Mouse (Mus musculus) mouse embryonic stem cell (cell line): ENCODE measurements around the gene Tnxb.

Experiments
- in situ Hi-C, 2 experiments: fragments of 300-500 bp; cut with MboI; formaldehyde crosslinking; loops; 1 replicate in 1 of 2; 3 replicates in 1 of 2; pipeline ENCODE4 v1.14.3; 2019 to 2020; ENCODE audit warnings: low sequenced_read_pairs in 2 of 2, low pct_unique_long_range_greater_than_20kb in 1 of 2, mixed read lengths in 1 of 2; ENCODE audit not compliant: unreplicated experiment in 1 of 2

Tnxb gene

DNA sequence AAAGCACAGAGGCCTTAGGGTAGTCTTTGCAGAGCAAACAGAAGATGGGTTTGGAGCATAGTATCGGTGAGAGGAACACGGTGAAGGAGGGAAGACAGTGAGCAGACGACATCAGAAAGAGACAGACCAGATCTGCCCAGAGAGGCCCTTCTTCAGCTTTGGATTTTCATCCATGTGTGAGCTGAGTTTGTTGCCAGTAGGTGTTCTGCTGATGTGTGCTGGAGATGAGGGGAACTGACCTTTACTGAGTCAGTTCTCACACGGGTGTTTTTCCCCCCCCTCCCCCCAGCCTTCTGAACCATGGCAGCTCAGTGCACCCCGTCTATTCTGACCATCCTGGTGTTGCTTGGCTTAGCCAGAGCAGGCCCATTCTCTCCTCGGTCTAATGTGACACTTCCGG lies at the start of gene Tnxb:
Gene Tnxb, plus strand, starts transcription at position 301 of the 400 bp plus-strand sequence.
- in situ Hi-C loops, result no loop called here

DNA sequence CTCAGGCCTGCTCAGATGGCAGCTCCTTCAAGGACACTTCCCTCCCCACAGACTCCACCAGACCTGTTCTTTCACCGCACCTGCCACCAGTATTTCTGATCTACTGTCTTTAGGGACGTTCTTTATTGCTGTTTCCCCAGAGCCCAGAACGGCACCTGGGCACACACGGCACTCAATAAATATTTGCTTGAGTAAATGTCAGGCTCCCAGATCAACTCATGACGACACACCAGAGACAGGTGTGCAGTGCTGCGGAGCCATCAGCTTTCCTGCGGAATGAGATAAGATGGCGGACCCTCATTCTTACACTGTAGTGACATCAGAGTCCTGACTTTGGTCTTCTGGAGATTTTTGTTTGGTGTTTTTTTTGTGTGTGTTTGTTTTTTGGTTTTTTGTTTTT lies 49.3 kb upstream of the Tnxb start:
- in situ Hi-C loops, result no loop called here

- in situ Hi-C loops, result no loop called here
These were observed 47.2 kb upstream of the Tnxb start for GRCm38 (mm10) chr17:34623161-34623560.

DNA sequence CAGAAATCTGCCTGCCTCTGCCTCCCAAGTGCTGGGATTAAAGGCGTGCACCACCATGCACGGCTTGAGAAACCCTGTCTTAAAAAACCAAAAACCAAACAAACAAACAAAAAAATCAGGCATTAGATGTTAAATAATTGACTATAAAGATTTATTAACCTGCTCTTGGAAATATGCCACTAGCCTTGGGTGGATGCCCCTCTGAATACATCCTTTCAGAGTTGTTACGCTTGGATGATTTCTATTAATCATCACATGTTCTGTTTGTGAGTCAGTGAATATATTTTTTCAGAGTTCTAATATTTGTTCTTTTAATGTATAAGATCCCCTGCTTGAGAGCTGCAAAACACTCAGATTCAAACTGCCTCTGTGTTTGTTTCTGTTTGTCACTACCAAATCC lies 45.4 kb upstream of the Tnxb start:
- in situ Hi-C loops, result loop anchor here in 1 of 2 experiments (5.0 kb wide), 1 partner anchor 48 kb away; no protein-coding TSS in a partner anchor

DNA sequence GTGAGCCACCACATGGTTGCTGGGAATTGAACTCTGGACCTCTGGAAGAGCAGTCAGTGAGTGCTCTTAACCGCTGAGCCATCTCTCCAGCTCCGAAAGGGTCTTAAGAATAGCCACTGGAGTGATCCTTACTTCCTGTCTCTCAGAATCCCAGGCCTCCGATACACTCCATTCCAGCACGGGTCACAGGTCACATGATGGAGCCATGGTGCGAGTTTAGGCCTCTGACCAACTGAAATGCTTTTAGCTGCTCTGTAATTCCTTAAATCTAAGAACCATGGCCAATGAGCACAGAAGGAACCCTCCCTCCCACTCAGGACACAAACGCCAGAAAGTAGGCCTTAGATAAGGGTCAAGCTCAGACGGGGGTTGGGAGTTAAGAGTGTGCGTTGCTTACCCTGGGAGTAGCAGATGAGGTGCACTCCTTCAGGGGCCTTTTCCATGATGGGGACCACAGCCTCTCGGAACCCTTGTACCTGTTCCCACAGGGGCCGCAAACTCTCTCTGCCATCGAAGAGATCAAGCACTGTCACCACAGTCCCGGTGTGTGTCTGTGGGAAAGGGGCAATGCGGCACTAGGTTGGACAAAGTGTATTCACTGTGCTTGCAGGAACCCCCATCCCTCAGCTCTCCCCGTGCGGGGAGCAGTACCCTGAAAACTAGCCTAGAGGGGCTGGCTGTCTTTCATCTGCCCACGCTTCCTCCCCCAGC lies 44.1 kb upstream of the Tnxb start:
- in situ Hi-C loops, result loop anchor here in 1 of 2 experiments (5.0 kb wide), 1 partner anchor 49 kb away; no protein-coding TSS in a partner anchor

GRCm38 (mm10) chr17:34626773-34627092 lies 43.6 kb upstream of the Tnxb start:
- in situ Hi-C loops, result loop anchor here in 1 of 2 experiments (5.0 kb wide), 1 partner anchor 49 kb away; no protein-coding TSS in a partner anchor

DNA sequence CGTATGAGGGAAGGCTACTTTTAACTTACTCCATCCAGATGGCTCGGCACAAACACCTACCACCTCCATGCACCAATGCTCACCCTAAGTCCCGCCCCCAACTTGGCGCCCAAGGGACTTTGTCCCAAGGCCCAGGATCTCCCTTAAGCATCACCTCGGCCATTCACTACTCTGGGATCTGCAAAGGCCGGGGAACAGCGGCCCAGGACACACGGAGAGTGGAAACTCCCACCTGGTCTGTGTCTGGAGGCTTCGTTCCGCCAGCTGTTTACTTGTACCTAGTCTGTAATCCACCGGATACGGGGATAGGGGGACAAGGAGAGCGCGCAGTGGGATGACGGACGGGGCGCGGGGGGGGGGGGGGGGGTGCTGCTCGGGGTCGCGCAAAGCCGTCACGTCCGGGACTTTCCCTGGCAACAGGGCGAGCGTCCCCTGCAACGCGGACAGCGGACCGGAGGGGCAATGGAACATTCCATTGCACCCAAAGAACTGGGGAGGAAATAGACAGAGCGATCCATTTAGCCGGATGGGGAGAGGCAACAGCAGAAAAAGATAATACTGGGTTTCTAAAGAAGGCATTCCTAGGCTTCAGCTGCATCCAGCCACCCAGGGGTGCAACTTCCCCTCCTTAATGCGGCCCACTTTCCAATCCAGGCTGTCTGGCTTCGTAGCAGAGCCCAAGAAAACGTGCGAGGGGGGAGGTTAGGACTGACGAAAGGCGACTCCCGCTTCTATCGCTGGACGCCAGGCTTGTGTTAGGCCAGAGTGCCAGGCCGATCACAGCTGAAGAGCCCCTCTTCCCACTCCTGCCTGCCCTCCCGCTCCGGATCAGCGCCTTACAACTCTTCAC lies 43.0 kb upstream of the Tnxb start:
- in situ Hi-C loops, result loop anchor here in 1 of 2 experiments (5.0 kb wide), 1 partner anchor 50 kb away; no protein-coding TSS in a partner anchor

GRCm38 (mm10) chr17:34627943-34628643 lies 42.2 kb upstream of the Tnxb start, which contains the start of gene Ppt2:
Gene Ppt2 (minus strand): TSS chr17:34628510.
- in situ Hi-C loops, result loop anchor here in 1 of 2 experiments (5.0 kb wide), 1 partner anchor 51 kb away; no protein-coding TSS in a partner anchor

- in situ Hi-C loops, result loop anchor here in 1 of 2 experiments (5.0 kb wide), 1 partner anchor 51 kb away; no protein-coding TSS in a partner anchor
These were observed 41.7 kb upstream of the Tnxb start for GRCm38 (mm10) chr17:34628644-34628967.

DNA sequence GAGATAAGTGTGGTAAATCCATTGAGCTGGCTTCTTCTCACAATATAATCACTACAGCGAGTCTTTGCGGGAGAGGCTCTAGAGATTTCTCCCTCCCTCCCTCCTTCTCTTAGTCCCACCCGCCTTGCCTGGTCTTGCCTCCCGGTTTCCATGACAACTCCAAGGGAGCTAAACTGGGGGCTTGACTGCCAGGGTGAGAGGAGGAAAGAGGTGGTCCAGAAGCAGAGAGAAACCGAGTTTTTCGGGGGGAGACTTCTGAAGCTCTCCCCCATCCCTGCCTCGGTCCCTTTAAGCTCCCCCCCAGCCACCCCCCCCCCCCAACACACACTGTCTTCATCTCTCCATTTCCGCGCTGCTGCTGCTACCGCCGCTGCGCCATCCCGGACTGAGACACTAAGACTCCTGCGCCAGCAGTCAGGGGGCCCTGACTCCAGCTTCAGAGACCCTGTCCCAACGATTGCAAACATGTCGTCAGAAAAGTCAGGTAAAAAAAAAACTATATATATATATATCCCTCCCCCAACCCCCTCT lies 41.0 kb upstream of the Tnxb start, which contains the start of gene Prrt1:
Gene Prrt1, plus strand, starts transcription at position 313 of the 531 bp plus-strand sequence.
- in situ Hi-C loops, result loop anchor here in 1 of 2 experiments (5.0 kb wide), 1 partner anchor 52 kb away; no protein-coding TSS in a partner anchor

- in situ Hi-C loops, result loop anchor here in 1 of 2 experiments (5.0 kb wide), 1 partner anchor 53 kb away; no protein-coding TSS in a partner anchor
These were observed 40.3 kb upstream of the Tnxb start for GRCm38 (mm10) chr17:34629796-34630603.

DNA sequence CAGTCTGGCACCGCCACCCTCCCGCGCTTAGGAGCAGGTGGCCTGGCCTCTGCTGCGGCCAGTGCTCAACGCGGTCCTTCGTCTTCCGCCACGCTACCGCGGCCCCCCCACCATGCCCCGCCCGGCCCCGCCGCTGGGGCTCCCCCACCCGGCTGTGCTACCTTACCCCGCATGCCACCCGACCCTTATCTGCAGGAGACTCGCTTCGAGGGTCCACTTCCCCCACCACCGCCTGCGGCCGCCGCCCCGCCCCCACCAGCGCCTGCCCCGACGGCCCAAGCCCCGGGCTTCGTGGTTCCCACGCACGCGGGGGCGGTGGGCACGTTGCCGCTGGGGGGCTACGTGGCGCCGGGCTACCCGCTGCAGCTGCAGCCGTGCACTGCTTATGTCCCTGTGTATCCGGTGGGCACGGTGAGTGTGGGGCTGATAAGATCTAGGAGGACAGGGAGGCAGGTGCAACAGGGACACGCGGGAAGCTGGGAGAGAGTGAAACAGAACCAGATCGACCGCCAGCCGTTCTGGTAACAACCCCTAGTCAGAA lies 39.5 kb upstream of the Tnxb start:
- in situ Hi-C loops, result no loop called here

DNA sequence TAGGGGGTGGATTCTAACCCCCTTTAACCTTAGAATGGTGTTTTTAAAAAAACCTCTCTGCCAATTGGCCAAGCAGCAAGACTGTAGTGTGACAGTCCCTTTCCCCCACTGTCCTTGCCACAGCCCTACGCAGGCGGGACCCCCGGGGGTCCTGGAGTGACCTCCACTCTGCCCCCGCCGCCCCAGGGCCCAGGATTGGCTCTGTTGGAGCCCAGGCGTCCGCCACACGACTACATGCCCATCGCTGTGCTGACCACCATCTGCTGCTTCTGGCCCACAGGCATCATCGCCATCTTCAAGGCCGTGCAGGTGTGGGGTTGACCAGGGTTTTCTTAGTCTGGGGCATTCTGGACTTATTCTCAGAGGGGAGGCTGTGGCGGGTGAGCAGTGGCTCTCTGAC lies 38.7 kb upstream of the Tnxb start:
- in situ Hi-C loops, result no loop called here

- in situ Hi-C loops, result no loop called here
These were observed 38.1 kb upstream of the Tnxb start for GRCm38 (mm10) chr17:34632261-34632691.

DNA sequence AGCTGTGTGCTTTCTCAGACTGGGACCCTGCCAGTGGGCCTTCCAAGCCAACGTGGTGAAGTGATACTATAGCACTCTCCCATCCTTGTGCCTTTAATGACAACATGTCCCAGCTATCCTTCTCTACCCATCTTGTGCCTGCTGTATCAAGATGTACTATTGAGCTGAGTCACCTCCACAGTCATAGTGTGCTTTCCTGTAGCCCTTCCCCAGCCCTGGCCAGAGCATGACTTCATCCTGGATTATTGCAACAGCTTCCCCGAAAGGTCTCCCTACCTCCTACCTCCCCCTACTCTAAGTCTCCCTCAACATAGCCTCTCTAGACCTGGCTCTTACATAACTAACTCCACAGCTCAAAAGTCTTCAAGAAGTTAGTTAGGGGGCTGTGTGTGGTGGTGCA lies 34.7 kb upstream of the Tnxb start:
- in situ Hi-C loops, result no loop called here

DNA sequence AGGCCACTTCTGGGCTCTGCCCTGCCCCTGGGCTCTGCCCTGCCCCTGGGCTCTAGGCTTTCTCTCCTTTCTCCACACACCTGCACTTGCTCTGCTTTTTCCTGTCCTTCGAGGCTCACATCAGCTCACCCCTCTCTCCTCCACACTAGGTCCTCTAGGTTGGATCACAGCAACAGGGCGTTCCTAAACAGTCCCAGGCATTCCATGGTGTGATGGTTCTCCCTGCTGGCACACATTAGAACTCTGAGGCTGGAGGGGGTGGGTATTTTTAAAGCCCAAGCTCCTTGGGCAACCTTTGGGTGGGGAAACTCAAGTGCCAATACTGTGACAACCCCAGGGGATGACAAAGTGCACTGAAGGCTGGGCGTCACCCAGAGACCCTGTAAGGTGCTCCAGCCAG lies 32.9 kb upstream of the Tnxb start:
- in situ Hi-C loops, result no loop called here
